8 mouse cellular contexts compared by ENCODE assay signal in the genomic region with DNA sequence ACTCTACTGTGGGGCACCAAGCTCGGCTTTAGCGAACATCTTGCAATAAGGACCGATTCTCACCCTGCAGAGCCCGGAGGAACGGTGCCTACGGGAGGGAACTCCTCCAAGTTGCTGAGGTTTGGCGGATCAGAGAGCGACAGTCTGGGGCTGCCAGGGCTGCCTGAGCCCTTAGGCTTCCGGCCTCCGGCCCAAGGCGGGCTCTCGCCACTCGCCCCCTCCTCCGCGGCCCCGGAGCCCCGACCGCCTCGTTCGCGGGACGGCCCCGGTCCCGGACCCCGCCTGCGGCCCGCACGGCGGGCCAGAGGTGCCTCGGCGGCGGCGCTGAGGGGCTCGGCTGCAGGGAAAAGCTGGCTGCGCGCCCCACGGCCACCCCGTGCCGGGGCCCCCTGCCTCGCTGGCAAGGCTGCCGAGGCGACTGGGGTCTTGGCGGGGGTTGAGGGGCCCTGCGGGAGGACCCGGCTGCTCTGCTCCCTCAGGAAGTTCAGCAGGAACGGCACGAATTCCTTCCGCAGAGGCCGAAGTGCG.
A peak's percentile ranks its signal among the peaks of the same experiment; 100 is the strongest.
DNase-seq lines count a peak whose midpoint lies in the region; ATAC-seq and TF ChIP-seq lines count a peak whose summit lies in the region.

No protein-coding gene starts in this region.

- peak; percentile 18 for ATAC-seq in heart, embryonic 14.5 days (ENCODE audit: insufficient number of reproducible peaks, insufficient read depth, low FRiP score, low read depth)
- peak; percentile 22 for ATAC-seq in liver, embryonic 13.5 days (ENCODE audit: low read depth)
- ATAC-seq in neural tube, embryonic 15.5 days (ENCODE audit: low FRiP score): peak; percentile 64

- H3K36me3 ChIP-seq in heart, embryonic 14.5 days (ENCODE audit: control insufficient read depth, insufficient read depth, low read length): peaks cover 34% of the 10 kb centered on the region
- peaks cover 39% of the 10 kb centered on the region for H3K36me3 ChIP-seq in liver, embryonic 13.5 days
- H3K36me3 ChIP-seq in neural tube, embryonic 15.5 days: peaks cover 29% of the 10 kb centered on the region

- H3K27ac ChIP-seq in bone marrow macrophage, adult 2 months (ENCODE audit: insufficient read depth, low read depth, low read length): peak overlapping the region; percentile 38; the same call in 1 of the 2 replicates
- peak overlapping the region; percentile 94 to 98 for H3K27ac ChIP-seq in heart, embryonic 14.5 days (replicated peaks in 1 of 2; ENCODE audit: control insufficient read depth in 1 of 2, insufficient read depth in 1 of 2, low read depth in 2 of 2, low read length in 2 of 2)
- peak overlapping the region; percentile 93 for H3K27ac ChIP-seq in liver, embryonic 13.5 days
- peak overlapping the region; percentile 96 for H3K27ac ChIP-seq in neural tube, embryonic 15.5 days (replicated peaks)

- no peaks in the 10 kb centered on the region for H3K9me3 ChIP-seq in heart, embryonic 14.5 days (ENCODE audit: control insufficient read depth, low read length)
- no peaks in the 10 kb centered on the region for H3K9me3 ChIP-seq in liver, embryonic 13.5 days (replicated peaks)
- no peaks in the 10 kb centered on the region for H3K9me3 ChIP-seq in neural tube, embryonic 15.5 days (replicated peaks)

- peak overlapping the region; percentile 84 for H3K4me3 ChIP-seq in bone marrow macrophage, adult 2 months (ENCODE audit: insufficient read depth, low read length)
- peak overlapping the region; percentile 78 to 96 for H3K4me3 ChIP-seq in heart, embryonic 14.5 days (ENCODE audit: control insufficient read depth in 1 of 2, insufficient read depth in 1 of 2, low read depth in 1 of 2, low read length in 2 of 2)
- peak overlapping the region; percentile 84 for H3K4me3 ChIP-seq in liver, embryonic 13.5 days (replicated peaks)
- peak overlapping the region; percentile 95 for H3K4me3 ChIP-seq in neural tube, embryonic 15.5 days (replicated peaks)

- WGBS in heart, embryonic 14.5 days: under 1% methylated on average over 45 of the region's 50 CpGs
- 0% methylated on average over 50 of the region's 50 CpGs for WGBS in liver, embryonic 13.5 days (ENCODE audit: insufficient replicate concordance)
- WGBS in neural tube, embryonic 15.5 days: under 1% methylated on average over 33 of the region's 50 CpGs

- H3K9ac ChIP-seq in heart, embryonic 14.5 days (ENCODE audit: low read length): peak overlapping the region; percentile 87
- H3K9ac ChIP-seq in liver, embryonic 13.5 days: peak overlapping the region; percentile 98
- H3K9ac ChIP-seq in neural tube, embryonic 15.5 days (replicated peaks): peak overlapping the region; percentile 91

- peaks cover 10% of the 10 kb centered on the region; the same call in 1 of the 2 replicates for H3K4me1 ChIP-seq in bone marrow macrophage, adult 2 months (ENCODE audit: control insufficient read depth, insufficient read depth, low read length)
- peaks cover 6 to 15% of the 10 kb centered on the region in 2 experiments for H3K4me1 ChIP-seq in heart, embryonic 14.5 days (ENCODE audit: control insufficient read depth in 2 of 2, insufficient read depth in 2 of 2, low read length in 2 of 2)
- H3K4me1 ChIP-seq in liver, embryonic 13.5 days (replicated peaks): peaks cover 43% of the 10 kb centered on the region
- peaks cover 39% of the 10 kb centered on the region for H3K4me1 ChIP-seq in neural tube, embryonic 15.5 days

- TF ChIP-seq CTCF in bone marrow macrophage, adult 2 months (IDR thresholded peaks at IDR 0.05; ENCODE audit: low read depth, low read length): no peak

- DNase-seq in gastrocnemius, postnatal 25 days: peak; percentile 29
- DNase-seq in gastrocnemius, adult 18-20 months (ENCODE audit: low spot score): no peak
- DNase-seq in CD4-positive helper T cell, adult 2 months (ENCODE audit: low read depth, low spot score): peak; percentile 33
- peak; percentile 13 for DNase-seq in liver, embryonic 13.5 days
- DNase-seq in ovary, adult 18-20 months (ENCODE audit: low spot score): no peak

- H3K4me2 ChIP-seq in heart, embryonic 14.5 days (ENCODE audit: low read length): peak overlapping the region; percentile 96
- H3K4me2 ChIP-seq in liver, embryonic 13.5 days: peak overlapping the region; percentile 95
- peak overlapping the region; percentile 98 for H3K4me2 ChIP-seq in neural tube, embryonic 15.5 days

- H3K27me3 ChIP-seq in heart, embryonic 14.5 days (ENCODE audit: control insufficient read depth, insufficient read depth, low read length): no peaks in the 10 kb centered on the region
- no peaks in the 10 kb centered on the region for H3K27me3 ChIP-seq in liver, embryonic 13.5 days
- H3K27me3 ChIP-seq in neural tube, embryonic 15.5 days (replicated peaks): no peaks in the 10 kb centered on the region

- TF ChIP-seq POLR2A in bone marrow macrophage, adult 2 months (IDR thresholded peaks at IDR 0.05; ENCODE audit: borderline replicate concordance, low read depth, low read length): no peak

Comparison
In these comparisons a context has a peak if more than half of its experiments do, and no peak if none do; other contexts are left out.
1. DNase-seq: peak in gastrocnemius, postnatal 25 days (single experiment), CD4-positive helper T cell, adult 2 months (single experiment) and liver, embryonic 13.5 days (single experiment); none in gastrocnemius, adult 18-20 months (single experiment) and ovary, adult 18-20 months (single experiment).
2. H3K27ac ChIP-seq: peak in every context shown above with its lines; median percentile 96 in heart, embryonic 14.5 days; 96 in neural tube, embryonic 15.5 days; 93 in liver, embryonic 13.5 days; 38 in bone marrow macrophage, adult 2 months.
3. Peak in every context shown above with its lines, with median percentiles within 50 percentile points of each other: H3K4me3 ChIP-seq, ATAC-seq, H3K4me2 ChIP-seq and H3K9ac ChIP-seq.